Mouse (Mus musculus): ENCODE results near the gene Vamp2.

GRCm38 (mm10) chr11:69059975-69060411, 28.3 kb upstream of the Vamp2 start:
- no peak for TF ChIP-seq POLR2A (IDR thresholded peaks at IDR 0.05; ENCODE audit: borderline replicate concordance, control insufficient read depth, low read depth, low read length)
- no peak for TF ChIP-seq CTCF (IDR thresholded peaks at IDR 0.05; ENCODE audit: control insufficient read depth, insufficient read depth, low read length)

Data from bone marrow, adult 2 months (tissue).